Mouse (Mus musculus) forebrain, embryonic 12.5 days (tissue): ENCODE measurements around the gene Grm5. TPM values are rescaled to one million over a fixed set of nuclear protein-coding genes. Genes with fewer than 3 reads are reported as not detected.

Experiments
- ATAC-seq: fragments of 200-750 bp; cut with Nextera tagmentation; 2 replicates; pipeline ENCODE4 v1.8.0; 2017; ENCODE audit warnings: moderate TSS enrichment; ENCODE audit not compliant: low FRiP score
- H3K27ac ChIP-seq: fragments of 300-500 bp; sonication (generic); 2 replicates; pipeline ENCODE4 v1.5.1; 2016; ENCODE audit warnings: mild to moderate bottlenecking
- H3K27me3 ChIP-seq: fragments of 300-500 bp; sonication (generic); 2 replicates; pipeline ENCODE4 v1.6.1; 2016; ENCODE audit warnings: mild to moderate bottlenecking
- H3K36me3 ChIP-seq: fragments of 300-500 bp; sonication (generic); replicated peaks from 2 replicates; pipeline ENCODE4 v1.6.1; 2016; ENCODE audit warnings: mild to moderate bottlenecking
- H3K4me1 ChIP-seq: fragments of 300-500 bp; sonication (generic); 2 replicates; pipeline ENCODE4 v1.6.1; 2016
- H3K4me2 ChIP-seq: fragments of 300-500 bp; sonication (generic); 2 replicates; pipeline ENCODE4 v1.6.1; 2016; ENCODE audit warnings: mild to moderate bottlenecking, moderate library complexity
- H3K4me3 ChIP-seq: fragments of 300-500 bp; sonication (generic); replicated peaks from 2 replicates; pipeline ENCODE4 v1.5.1; 2016; ENCODE audit warnings: mild to moderate bottlenecking
- H3K9ac ChIP-seq: fragments of 300-500 bp; sonication (generic); 2 replicates; pipeline ENCODE4 v1.6.1; 2016; ENCODE audit warnings: mild to moderate bottlenecking
- H3K9me3 ChIP-seq: fragments of 300-500 bp; sonication (generic); 2 replicates; pipeline ENCODE4 v1.6.1; 2016
- WGBS: fragments of 180-500 bp; shearing (Covaris S2); methylation state at CpG from one replicate; pipeline ENCODE4 v1.1.7; 2016; 5-methylcytosine and 5-hydroxymethylcytosine counted together
- polyA plus RNA-seq: library from polyadenylated mRNA; unstranded; fragments of >200 nt; fragmentation: Nextera tagmentation; extraction: Ambion mirVana; gene quantifications from 2 replicates; pipeline ENCODE4 v1.2.1, GENCODE M21; 2016

The Grm5 gene
- polyA plus RNA-seq, 1 experiment from 2014 or later: 0.95 TPM

GRCm38 (mm10) chr7:87938265-87938664 lies 354.3 kb downstream of the Grm5 start:
- peak; percentile 46; the same call in 1 of the 2 replicates for ATAC-seq
- no peak overlapping the region for H3K27ac ChIP-seq
- H3K9ac ChIP-seq: no peak overlapping the region
- H3K4me1 ChIP-seq: no peaks in the 10 kb centered on the region
- H3K27me3 ChIP-seq: no peaks in the 10 kb centered on the region
- no peaks in the 10 kb centered on the region for H3K36me3 ChIP-seq
- no peak overlapping the region for H3K4me3 ChIP-seq
- 36% methylated on average over 5 of the region's 5 CpGs for WGBS
- no peak overlapping the region for H3K4me2 ChIP-seq
- H3K9me3 ChIP-seq: no peaks in the 10 kb centered on the region

- Histone ChIP-seq H3K4me2 (no peak overlapping the region), H3K36me3 (no peaks in the 10 kb centered on the region), H3K4me1 (no peaks in the 10 kb centered on the region), H3K9me3 (no peaks in the 10 kb centered on the region), H3K4me3 (no peak overlapping the region), H3K9ac (no peak overlapping the region), H3K27me3 (no peaks in the 10 kb centered on the region), H3K27ac (no peak overlapping the region)
- 95% methylated on average over 1 of the region's 1 CpGs for WGBS
- no peak for ATAC-seq
Measured at GRCm38 (mm10) chr7:87950205-87950604, 366.2 kb downstream of the Grm5 start.

GRCm38 (mm10) chr7:87973216-87973615 lies 389.2 kb downstream of the Grm5 start:
- H3K9me3 ChIP-seq: no peaks in the 10 kb centered on the region
- H3K4me1 ChIP-seq: no peaks in the 10 kb centered on the region
- H3K4me2 ChIP-seq: no peak overlapping the region
- H3K4me3 ChIP-seq: no peak overlapping the region
- H3K36me3 ChIP-seq: no peaks in the 10 kb centered on the region
- ATAC-seq: no peak
- 37% methylated on average over 1 of the region's 1 CpGs for WGBS
- no peak overlapping the region for H3K27ac ChIP-seq
- H3K9ac ChIP-seq: no peak overlapping the region
- no peaks in the 10 kb centered on the region for H3K27me3 ChIP-seq

- H3K4me3 ChIP-seq: no peak overlapping the region
- no peaks in the 10 kb centered on the region for H3K9me3 ChIP-seq
- no peaks in the 10 kb centered on the region for H3K27me3 ChIP-seq
- H3K9ac ChIP-seq: no peak overlapping the region
- no peak overlapping the region for H3K4me2 ChIP-seq
- no peaks in the 10 kb centered on the region for H3K4me1 ChIP-seq
- H3K36me3 ChIP-seq: no peaks in the 10 kb centered on the region
- no peak overlapping the region for H3K27ac ChIP-seq
- ATAC-seq: no peak
- 79% methylated on average over 8 of the region's 8 CpGs for WGBS
Measured at GRCm38 (mm10) chr7:87975041-87975440, 391.1 kb downstream of the Grm5 start.

- Histone ChIP-seq H3K4me2 (no peak overlapping the region), H3K27ac (no peak overlapping the region), H3K27me3 (no peaks in the 10 kb centered on the region), H3K9ac (no peak overlapping the region), H3K36me3 (no peaks in the 10 kb centered on the region), H3K9me3 (no peaks in the 10 kb centered on the region), H3K4me3 (no peak overlapping the region), H3K4me1 (no peaks in the 10 kb centered on the region)
- 85% methylated on average over 2 of the region's 2 CpGs for WGBS
- ATAC-seq: no peak
Measured at GRCm38 (mm10) chr7:87983494-87983893, 399.5 kb downstream of the Grm5 start.

GRCm38 (mm10) chr7:88014451-88014850 lies 430.5 kb downstream of the Grm5 start:
- H3K27me3 ChIP-seq: no peaks in the 10 kb centered on the region
- no peak overlapping the region for H3K9ac ChIP-seq
- 91% methylated on average over 3 of the region's 3 CpGs for WGBS
- ATAC-seq: no peak
- no peak overlapping the region for H3K4me3 ChIP-seq
- H3K9me3 ChIP-seq: no peaks in the 10 kb centered on the region
- H3K27ac ChIP-seq: no peak overlapping the region
- H3K4me1 ChIP-seq: no peaks in the 10 kb centered on the region
- H3K36me3 ChIP-seq: no peaks in the 10 kb centered on the region
- no peak overlapping the region for H3K4me2 ChIP-seq

GRCm38 (mm10) chr7:88027411-88028132 lies 443.6 kb downstream of the Grm5 start:
- Histone ChIP-seq H3K9me3 (no peaks in the 10 kb centered on the region), H3K4me3 (no peak overlapping the region), H3K27ac (no peak overlapping the region), H3K4me1 (no peaks in the 10 kb centered on the region), H3K4me2 (no peak overlapping the region), H3K9ac (no peak overlapping the region), H3K27me3 (no peaks in the 10 kb centered on the region), H3K36me3 (no peaks in the 10 kb centered on the region)
- 79% methylated on average over 3 of the region's 3 CpGs for WGBS
- ATAC-seq: no peak

GRCm38 (mm10) chr7:88047366-88047765 lies 463.4 kb downstream of the Grm5 start:
- Histone ChIP-seq H3K27me3 (no peaks in the 10 kb centered on the region), H3K4me1 (no peaks in the 10 kb centered on the region), H3K27ac (no peak overlapping the region), H3K4me3 (no peak overlapping the region), H3K4me2 (no peak overlapping the region), H3K9me3 (no peaks in the 10 kb centered on the region), H3K36me3 (no peaks in the 10 kb centered on the region), H3K9ac (no peak overlapping the region)
- no peak for ATAC-seq

GRCm38 (mm10) chr7:88054224-88054938 lies 470.4 kb downstream of the Grm5 start:
- no peaks in the 10 kb centered on the region for H3K4me1 ChIP-seq
- H3K27ac ChIP-seq: no peak overlapping the region
- ATAC-seq: no peak
- H3K27me3 ChIP-seq: no peaks in the 10 kb centered on the region
- 75% methylated on average over 1 of the region's 1 CpGs for WGBS
- H3K4me3 ChIP-seq: no peak overlapping the region
- H3K9ac ChIP-seq: no peak overlapping the region
- no peaks in the 10 kb centered on the region for H3K9me3 ChIP-seq
- H3K4me2 ChIP-seq: no peak overlapping the region
- no peaks in the 10 kb centered on the region for H3K36me3 ChIP-seq

- Histone ChIP-seq H3K36me3 (no peaks in the 10 kb centered on the region), H3K4me1 (no peaks in the 10 kb centered on the region), H3K27ac (no peak overlapping the region), H3K9ac (no peak overlapping the region), H3K4me2 (no peak overlapping the region), H3K27me3 (no peaks in the 10 kb centered on the region), H3K9me3 (no peaks in the 10 kb centered on the region), H3K4me3 (no peak overlapping the region)
- WGBS: 37% methylated on average over 2 of the region's 2 CpGs
- ATAC-seq: 0 out of 2 replicates have a peak, but pooled peaks have one; percentile 44
Measured at GRCm38 (mm10) chr7:88056438-88056837, 472.5 kb downstream of the Grm5 start.

- H3K9ac ChIP-seq: no peak overlapping the region
- no peak overlapping the region for H3K4me3 ChIP-seq
- H3K4me1 ChIP-seq: no peaks in the 10 kb centered on the region
- H3K27ac ChIP-seq: no peak overlapping the region
- H3K36me3 ChIP-seq: no peaks in the 10 kb centered on the region
- H3K27me3 ChIP-seq: no peaks in the 10 kb centered on the region
- H3K4me2 ChIP-seq: no peak overlapping the region
- ATAC-seq: no peak
- H3K9me3 ChIP-seq: 0 out of 2 replicates have a peak, but pooled peaks cover 4% of the 10 kb centered on the region
Measured at GRCm38 (mm10) chr7:88091115-88091514, 507.1 kb downstream of the Grm5 start.

- Histone ChIP-seq H3K4me3 (no peak overlapping the region), H3K36me3 (no peaks in the 10 kb centered on the region), H3K27me3 (no peaks in the 10 kb centered on the region), H3K4me1 (no peaks in the 10 kb centered on the region), H3K4me2 (no peak overlapping the region), H3K9me3 (no peaks in the 10 kb centered on the region), H3K27ac (no peak overlapping the region), H3K9ac (no peak overlapping the region)
- WGBS: 57% methylated on average over 1 of the region's 1 CpGs
- no peak for ATAC-seq
Measured at GRCm38 (mm10) chr7:88096536-88097107, 512.7 kb downstream of the Grm5 start.

GRCm38 (mm10) chr7:88097715-88098114 lies 513.7 kb downstream of the Grm5 start:
- Histone ChIP-seq H3K27me3 (no peaks in the 10 kb centered on the region), H3K27ac (no peak overlapping the region), H3K4me3 (no peak overlapping the region), H3K4me2 (no peak overlapping the region), H3K4me1 (no peaks in the 10 kb centered on the region), H3K9ac (no peak overlapping the region), H3K9me3 (no peaks in the 10 kb centered on the region), H3K36me3 (no peaks in the 10 kb centered on the region)
- WGBS: 13% methylated on average over 1 of the region's 1 CpGs
- peak; percentile 83 for ATAC-seq
